Mouse (Mus musculus) liver, embryonic 11.5 days (tissue): ENCODE data around the gene Mmp2. TPM values are rescaled to one million over a fixed set of nuclear protein-coding genes. Genes with fewer than 3 reads are reported as not detected.
"Not testable (repeated sequence)": the region's sequence is repeated elsewhere in the genome, so short reads cannot be mapped to it uniquely, and the experiment has no call there.

Experiments
- ATAC-seq: fragments of 200-750 bp; cut with Nextera tagmentation; replicated peaks from 2 replicates; pipeline ENCODE4 v1.8.0; 2017; ENCODE audit warnings: moderate number of reproducible peaks, mild to moderate bottlenecking, moderate TSS enrichment, moderate library complexity; ENCODE audit not compliant: low FRiP score
- DNase-seq: peaks from one replicate; pipeline ENCODE4 v3.0.0-alpha.2; 2017; ENCODE audit warnings: low spot score
- H3K27ac ChIP-seq: fragments of 300-500 bp; sonication (generic); 2 replicates; pipeline ENCODE4 v1.5.1; 2014; ENCODE audit warnings: mild to moderate bottlenecking, low read depth, low read length, control low read depth
- H3K27me3 ChIP-seq: fragments of 300-500 bp; sonication (generic); replicated peaks from 2 replicates; pipeline ENCODE4 v1.6.1; 2014; ENCODE audit warnings: low read length, mixed read lengths; ENCODE audit not compliant: control insufficient read depth, insufficient read depth
- H3K36me3 ChIP-seq: fragments of 300-500 bp; sonication (generic); 2 replicates; pipeline ENCODE4 v1.6.1; 2014; ENCODE audit warnings: mild to moderate bottlenecking, low read length, moderate library complexity, mixed read lengths; ENCODE audit not compliant: control insufficient read depth, insufficient read depth
- H3K4me1 ChIP-seq: fragments of 300-500 bp; sonication (generic); replicated peaks from 2 replicates; pipeline ENCODE4 v1.6.1; 2014; ENCODE audit warnings: low read length, mixed read lengths; ENCODE audit not compliant: control insufficient read depth, insufficient read depth
- H3K4me2 ChIP-seq: fragments of 300-500 bp; sonication (generic); 2 replicates; pipeline ENCODE4 v1.6.1; 2014; ENCODE audit warnings: mild to moderate bottlenecking, control low read depth, moderate library complexity
- H3K4me3 ChIP-seq: fragments of 300-500 bp; sonication (generic); 2 replicates; pipeline ENCODE4 v1.5.1; 2014; ENCODE audit warnings: low read depth, low read length, control low read depth
- H3K9ac ChIP-seq: fragments of 300-500 bp; sonication (generic); 2 replicates; pipeline ENCODE4 v1.6.1; 2014; ENCODE audit warnings: low read depth, low read length, control low read depth
- H3K9me3 ChIP-seq: fragments of 300-500 bp; sonication (generic); 2 replicates; pipeline ENCODE4 v1.6.1; 2016; ENCODE audit warnings: low read length, inconsistent platforms, mixed read lengths; ENCODE audit not compliant: control insufficient read depth
- WGBS: fragments of 180-500 bp; shearing (Covaris S2); extraction: QIAGEN DNeasy Blood & Tissue Kit; methylation state at CpG from one replicate; pipeline ENCODE4 v1.1.7; 2014; 5-methylcytosine and 5-hydroxymethylcytosine counted together
- polyA plus RNA-seq: library from polyadenylated mRNA; unstranded; fragments of >200 nt; fragmentation: Nextera tagmentation; extraction: Ambion mirVana; gene quantifications from 2 replicates; pipeline ENCODE4 v1.2.1, GENCODE M21; 2014

The Mmp2 gene
- polyA plus RNA-seq, 1 experiment from 2014 or later, result 49.7 TPM

DNA sequence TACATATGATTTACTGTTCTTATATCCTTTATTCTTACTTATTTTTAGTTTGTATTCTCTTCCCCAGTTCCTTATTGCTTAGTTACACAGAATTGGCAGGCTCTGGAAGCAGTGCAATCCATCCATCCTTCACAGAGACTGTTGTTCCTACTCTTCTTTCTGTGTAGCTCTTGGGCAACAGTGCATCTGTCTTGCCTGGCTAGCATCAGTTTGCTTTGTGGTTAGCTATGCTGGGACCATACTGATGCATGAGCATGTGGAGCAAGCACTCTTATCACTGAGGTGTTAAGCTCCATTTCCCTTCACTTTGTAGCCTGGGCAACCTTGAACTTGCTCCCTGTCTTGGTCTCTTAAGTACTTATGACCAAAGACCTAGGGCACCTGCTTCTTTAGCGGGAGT lies 34.9 kb downstream of the Mmp2 start:
- Histone ChIP-seq H3K27me3 (no peaks in the 10 kb centered on the region), H3K9ac (no peak overlapping the region), H3K4me2 (no peak overlapping the region), H3K9me3 (no peaks in the 10 kb centered on the region), H3K4me1 (no peaks in the 10 kb centered on the region), H3K36me3 (no peaks in the 10 kb centered on the region), H3K27ac (no peak overlapping the region), H3K4me3 (no peak overlapping the region)
- DNase-seq, result no peak
- 94% methylated on average over 1 of the region's 1 CpGs for WGBS
- ATAC-seq, result no peak

GRCm38 (mm10) chr8:92870281-92870680 lies 43.2 kb downstream of the Mmp2 start:
- no peak overlapping the region for H3K9ac ChIP-seq

DNA sequence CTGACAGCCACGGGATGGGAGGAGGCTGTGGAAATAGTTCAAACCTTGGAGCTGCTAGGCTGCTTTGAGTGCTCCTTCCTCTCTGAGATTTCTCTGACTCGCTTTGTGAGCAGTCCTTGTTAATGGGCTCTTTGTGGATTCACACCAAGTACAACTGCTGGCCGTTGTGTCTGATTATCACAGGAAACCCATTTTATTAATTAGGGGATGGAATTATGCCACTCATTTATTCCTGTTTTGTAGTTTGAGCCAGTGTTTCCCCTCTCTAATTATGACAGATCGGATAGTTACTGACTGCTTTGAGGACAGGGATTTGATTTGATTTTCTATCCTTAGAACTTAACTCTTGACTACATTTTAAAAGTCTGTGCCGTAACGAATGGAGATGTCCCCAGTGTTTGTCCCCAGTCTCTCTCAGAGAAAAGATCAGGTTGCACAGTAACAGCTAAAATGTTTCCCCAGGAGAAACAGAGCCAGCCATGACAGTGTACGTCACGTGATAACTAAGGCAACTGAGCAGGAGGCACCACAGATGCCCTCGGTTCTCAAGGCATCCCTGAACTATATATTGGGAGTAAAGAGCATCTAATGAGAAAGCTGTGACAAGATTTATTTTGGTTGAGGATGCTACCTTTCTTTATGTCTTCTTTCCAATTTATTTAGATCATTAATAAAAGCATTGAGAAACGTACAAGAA lies 45.1 kb downstream of the Mmp2 start:
- H3K9me3 ChIP-seq, result no peaks in the 10 kb centered on the region
- WGBS, result 75% methylated on average over 10 of the region's 10 CpGs
- no peak for ATAC-seq
- no peak overlapping the region for H3K4me3 ChIP-seq
- no peak overlapping the region for H3K9ac ChIP-seq
- H3K27me3 ChIP-seq, result no peaks in the 10 kb centered on the region
- H3K36me3 ChIP-seq, result no peaks in the 10 kb centered on the region
- DNase-seq, result no peak
- H3K4me1 ChIP-seq, result no peaks in the 10 kb centered on the region
- no peak overlapping the region for H3K27ac ChIP-seq
- H3K4me2 ChIP-seq, result no peak overlapping the region

More at GRCm38 (mm10) chr8:92870281-92870680, 43.2 kb downstream of the Mmp2 start:
- DNase-seq (no peak), ATAC-seq (no peak)
- Histone ChIP-seq H3K27ac (no peak overlapping the region), H3K4me1 (no peaks in the 10 kb centered on the region), H3K4me3 (no peak overlapping the region), H3K36me3 (no peaks in the 10 kb centered on the region), H3K27me3 (no peaks in the 10 kb centered on the region), H3K4me2 (no peak overlapping the region), H3K9me3 (no peaks in the 10 kb centered on the region)
- 81% methylated on average over 7 of the region's 7 CpGs for WGBS

DNA sequence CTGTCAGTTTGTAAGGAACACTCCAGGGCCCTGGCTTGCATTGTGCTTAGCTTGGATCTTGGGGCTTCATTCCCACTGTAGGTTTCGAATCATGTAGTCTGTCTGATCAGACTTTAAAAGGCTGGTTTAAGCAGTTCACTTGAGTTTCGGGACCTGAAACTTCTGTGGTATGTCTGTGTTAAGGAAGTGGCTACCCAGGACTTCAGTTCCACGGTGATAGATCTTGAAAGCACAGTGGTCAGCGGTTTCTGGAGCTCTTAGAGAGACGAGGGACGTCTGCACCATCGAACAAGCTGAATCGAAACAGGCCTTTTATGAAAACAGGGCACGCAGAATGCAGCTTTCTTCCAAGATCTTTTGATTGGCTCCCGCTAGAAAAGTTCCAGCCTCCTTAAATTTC lies 48.7 kb downstream of the Mmp2 start:
- Histone ChIP-seq H3K4me3 (no peak overlapping the region), H3K9me3 (no peaks in the 10 kb centered on the region), H3K9ac (no peak overlapping the region), H3K4me1 (no peaks in the 10 kb centered on the region), H3K4me2 (no peak overlapping the region), H3K27me3 (no peaks in the 10 kb centered on the region), H3K27ac (no peak overlapping the region), H3K36me3 (no peaks in the 10 kb centered on the region)
- WGBS, result 82% methylated on average over 10 of the region's 10 CpGs
- DNase-seq (no peak), ATAC-seq (no peak)

GRCm38 (mm10) chr8:92881247-92881646 lies 54.2 kb downstream of the Mmp2 start:
- Histone ChIP-seq H3K9me3 (no peaks in the 10 kb centered on the region), H3K27ac (no peak overlapping the region), H3K4me3 (no peak overlapping the region), H3K4me1 (no peaks in the 10 kb centered on the region), H3K9ac (no peak overlapping the region), H3K36me3 (no peaks in the 10 kb centered on the region), H3K27me3 (no peaks in the 10 kb centered on the region), H3K4me2 (no peak overlapping the region)
- no peak for DNase-seq
- ATAC-seq, result no peak
- WGBS, result 65% methylated on average over 4 of the region's 4 CpGs

DNA sequence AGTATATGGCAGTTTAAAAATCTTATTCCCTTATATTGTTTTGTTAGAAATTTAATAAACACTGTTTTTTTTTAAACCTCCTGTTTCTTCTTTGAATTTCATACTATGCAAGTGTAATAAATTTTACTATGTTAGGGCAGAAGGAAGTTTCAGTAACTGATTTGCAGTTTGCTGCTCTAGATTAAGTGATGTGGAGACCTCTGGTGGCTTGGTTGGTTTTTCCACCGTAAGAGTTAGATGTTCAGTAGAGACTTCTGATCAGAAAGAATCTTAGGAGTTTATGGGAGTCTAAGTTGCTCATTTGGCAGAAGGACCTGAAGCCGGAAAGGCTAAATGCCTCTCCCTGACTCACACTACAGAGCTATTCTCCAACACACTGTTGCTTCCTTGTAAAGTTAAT lies 56.7 kb downstream of the Mmp2 start:
- 79% methylated on average over 2 of the region's 2 CpGs for WGBS
- Histone ChIP-seq H3K4me3 (no peak overlapping the region), H3K4me2 (no peak overlapping the region), H3K27me3 (no peaks in the 10 kb centered on the region), H3K9ac (no peak overlapping the region), H3K4me1 (no peaks in the 10 kb centered on the region), H3K36me3 (no peaks in the 10 kb centered on the region), H3K9me3 (no peaks in the 10 kb centered on the region), H3K27ac (no peak overlapping the region)
- ATAC-seq (no peak), DNase-seq (no peak)

- H3K27ac ChIP-seq, H3K4me1 ChIP-seq, ATAC-seq, H3K9me3 ChIP-seq, H3K4me3 ChIP-seq, H3K4me2 ChIP-seq, H3K27me3 ChIP-seq, H3K9ac ChIP-seq, H3K36me3 ChIP-seq, DNase-seq: not testable (repeated sequence)
- WGBS, result 66% methylated on average over 3 of the region's 3 CpGs
Observed at GRCm38 (mm10) chr8:92892216-92892615, 65.1 kb downstream of the Mmp2 start.

DNA sequence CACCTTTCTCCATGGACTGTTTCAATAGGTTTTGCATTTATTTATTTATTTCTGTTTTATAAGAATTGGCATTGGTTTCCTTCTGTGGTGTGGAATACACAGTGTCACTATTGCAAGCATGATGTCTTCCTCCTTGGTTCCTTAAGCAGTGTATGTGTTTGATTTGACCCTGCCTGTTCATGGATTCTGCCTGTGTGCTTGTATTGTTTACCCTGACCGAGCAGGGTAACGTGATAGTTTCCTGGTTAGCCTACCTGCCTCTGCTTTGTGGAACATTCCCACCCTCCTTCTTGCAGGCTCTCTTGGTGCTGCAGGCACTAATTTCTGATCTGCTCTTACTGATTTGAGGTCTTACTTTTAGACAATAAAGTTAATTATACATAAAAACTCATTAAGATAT lies 66.8 kb downstream of the Mmp2 start:
- Histone ChIP-seq H3K36me3 (no peaks in the 10 kb centered on the region), H3K9ac (no peak overlapping the region), H3K27ac (no peak overlapping the region), H3K4me3 (no peak overlapping the region), H3K9me3 (no peaks in the 10 kb centered on the region), H3K4me1 (no peaks in the 10 kb centered on the region), H3K27me3 (no peaks in the 10 kb centered on the region), H3K4me2 (no peak overlapping the region)
- 77% methylated on average over 2 of the region's 2 CpGs for WGBS
- no peak for ATAC-seq
- DNase-seq, result no peak

DNA sequence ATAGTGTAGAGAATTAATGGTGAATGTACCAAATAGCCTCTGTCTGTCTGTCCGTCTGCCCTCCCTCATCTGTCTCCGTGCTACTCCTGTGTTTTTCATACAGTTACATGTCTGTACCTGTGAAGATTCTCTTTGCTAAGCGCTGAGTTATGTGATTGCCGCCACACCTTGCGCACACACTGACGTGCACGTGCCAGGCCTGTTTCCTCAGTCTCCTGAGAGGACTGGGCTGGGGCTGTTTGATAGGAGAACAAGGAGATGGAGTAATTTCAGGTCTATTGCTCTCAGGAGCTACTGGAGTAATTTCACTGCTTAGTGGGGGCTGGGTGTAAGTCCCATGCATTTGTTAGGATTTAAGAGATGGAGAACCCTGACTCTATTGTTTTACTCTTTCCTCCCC lies 68.0 kb downstream of the Mmp2 start:
- no peaks in the 10 kb centered on the region for H3K4me1 ChIP-seq
- H3K9me3 ChIP-seq, result no peaks in the 10 kb centered on the region
- no peak overlapping the region for H3K4me3 ChIP-seq
- H3K9ac ChIP-seq, result no peak overlapping the region
- H3K27me3 ChIP-seq, result no peaks in the 10 kb centered on the region
- no peak overlapping the region for H3K27ac ChIP-seq
- no peak for ATAC-seq
- no peak for DNase-seq
- WGBS, result 90% methylated on average over 7 of the region's 7 CpGs
- no peak overlapping the region for H3K4me2 ChIP-seq
- no peaks in the 10 kb centered on the region for H3K36me3 ChIP-seq
